Mouse (Mus musculus) lung, embryonic 15.5 days (tissue): ENCODE measurements at regions not wholly inside any gene's neighbourhood (a gene's known extent, or its start where the extent isn't known, plus 50 kb on each side); places are given as distances from the start of the nearest gene placed in this dataset.

Experiments used
- ATAC-seq: fragments of 200-750 bp; cut with Nextera tagmentation; 2 replicates; pipeline ENCODE4 v1.8.0; 2017; ENCODE audit warnings: moderate number of reproducible peaks, borderline replicate concordance; ENCODE audit not compliant: low FRiP score, low TSS enrichment; ENCODE audit errors: extremely low read depth
- H3K27ac ChIP-seq: fragments of 300-500 bp; sonication (generic); 2 replicates; pipeline ENCODE4 v1.5.1; 2015; ENCODE audit warnings: moderate library complexity, mild to moderate bottlenecking, inconsistent platforms
- H3K27me3 ChIP-seq: fragments of 300-500 bp; sonication (generic); 2 replicates; pipeline ENCODE4 v1.6.1; 2015; ENCODE audit warnings: inconsistent platforms
- H3K36me3 ChIP-seq: fragments of 300-500 bp; sonication (generic); 2 replicates; pipeline ENCODE4 v1.6.1; 2015; ENCODE audit warnings: inconsistent platforms
- H3K4me1 ChIP-seq: fragments of 300-500 bp; sonication (generic); 2 replicates; pipeline ENCODE4 v1.6.1; 2015; ENCODE audit warnings: inconsistent platforms
- H3K4me2 ChIP-seq: fragments of 300-500 bp; sonication (generic); 2 replicates; pipeline ENCODE4 v1.6.1; 2015; ENCODE audit warnings: inconsistent platforms, mild to moderate bottlenecking, moderate library complexity
- H3K4me3 ChIP-seq: fragments of 300-500 bp; sonication (generic); 2 replicates; pipeline ENCODE4 v1.5.1; 2015; ENCODE audit warnings: mild to moderate bottlenecking, inconsistent platforms
- H3K9ac ChIP-seq: fragments of 300-500 bp; sonication (generic); 2 replicates; pipeline ENCODE4 v1.6.1; 2015; ENCODE audit warnings: inconsistent platforms
- H3K9me3 ChIP-seq: fragments of 300-500 bp; sonication (generic); 2 replicates; pipeline ENCODE4 v1.6.1; 2016; ENCODE audit warnings: inconsistent platforms
- WGBS: fragments of 180-500 bp; shearing (Covaris S2); methylation state at CpG from one replicate; pipeline ENCODE4 v1.1.7; 2015; 5-methylcytosine and 5-hydroxymethylcytosine counted together

DNA sequence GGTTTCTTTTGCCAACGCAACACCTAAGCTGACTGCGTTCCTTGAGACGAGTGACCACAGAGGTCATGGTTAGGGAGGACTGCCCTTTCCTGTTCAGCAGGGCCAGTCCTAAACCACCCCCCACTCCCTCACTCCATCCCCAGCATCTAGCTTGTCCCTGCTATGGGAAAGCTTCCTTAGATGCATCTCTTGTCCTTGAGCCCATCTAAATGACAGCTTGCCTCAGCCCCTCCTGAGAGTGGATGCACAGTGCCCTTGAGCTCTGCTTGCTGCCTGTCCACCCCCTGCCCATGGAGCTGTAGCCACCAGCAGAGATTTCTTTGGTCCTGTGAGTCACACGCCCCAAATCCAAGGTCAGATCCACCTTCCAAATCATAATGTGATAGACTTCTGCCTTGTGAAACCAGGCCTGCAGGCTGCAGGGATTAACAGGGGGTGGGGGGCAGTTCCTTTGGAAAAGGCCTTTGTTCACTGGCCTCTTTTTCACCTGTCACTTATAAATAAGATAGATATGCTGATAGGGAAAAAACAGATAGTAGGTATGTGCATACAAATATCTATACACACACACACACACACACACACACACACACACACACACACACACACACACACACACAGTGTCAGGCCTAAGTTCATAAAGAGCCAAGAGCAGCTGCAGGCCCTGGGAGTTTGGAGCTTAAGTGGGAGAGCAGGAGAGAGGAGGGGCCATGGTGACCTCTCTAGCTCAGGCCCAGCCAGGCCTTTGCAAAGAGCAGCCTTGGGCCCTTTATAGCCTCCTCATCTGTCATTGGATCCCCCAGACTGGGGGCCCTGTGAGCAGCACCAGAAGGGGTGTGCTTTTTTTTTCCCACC, 56.4 kb upstream of the Adra2c start:
- WGBS, result 64% methylated on average over 4 of the region's 4 CpGs
- no peak overlapping the region for H3K27ac ChIP-seq
- ATAC-seq, result no peak
- H3K9me3 ChIP-seq, result no peaks in the 10 kb centered on the region
- no peak overlapping the region for H3K4me2 ChIP-seq
- H3K36me3 ChIP-seq, result no peaks in the 10 kb centered on the region
- no peak overlapping the region for H3K4me3 ChIP-seq
- H3K9ac ChIP-seq, result no peak overlapping the region
- H3K4me1 ChIP-seq, result no peaks in the 10 kb centered on the region
- H3K27me3 ChIP-seq, result no peaks in the 10 kb centered on the region

DNA sequence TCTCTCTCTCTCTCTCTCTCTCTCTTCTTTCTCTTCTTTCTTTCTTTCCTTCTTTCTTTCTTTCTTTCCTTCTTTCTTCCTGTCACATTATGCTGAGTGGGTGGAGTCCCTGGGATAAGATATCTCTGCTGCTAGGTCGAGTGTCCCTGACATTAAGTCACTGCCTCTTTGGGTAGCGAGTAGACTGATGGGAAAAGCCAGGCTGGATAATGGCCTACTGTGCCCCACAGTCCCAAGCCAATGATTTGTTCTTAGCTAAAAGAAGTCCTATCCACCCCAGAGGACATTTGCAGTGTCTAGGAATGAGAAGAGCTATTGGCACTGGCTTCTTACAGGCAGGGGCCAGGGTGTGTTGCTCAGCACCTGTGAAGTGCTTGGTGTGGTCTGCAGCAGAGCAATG, 61.8 kb upstream of the Adra2c start:
- no peaks in the 10 kb centered on the region for H3K4me1 ChIP-seq
- H3K4me3 ChIP-seq, result no peak overlapping the region
- H3K27me3 ChIP-seq, result no peaks in the 10 kb centered on the region
- no peaks in the 10 kb centered on the region for H3K36me3 ChIP-seq
- H3K9ac ChIP-seq, result no peak overlapping the region
- no peak overlapping the region for H3K27ac ChIP-seq
- no peak for ATAC-seq
- H3K4me2 ChIP-seq, result no peak overlapping the region
- no peaks in the 10 kb centered on the region for H3K9me3 ChIP-seq
- WGBS, result 35% methylated on average over 2 of the region's 2 CpGs

DNA sequence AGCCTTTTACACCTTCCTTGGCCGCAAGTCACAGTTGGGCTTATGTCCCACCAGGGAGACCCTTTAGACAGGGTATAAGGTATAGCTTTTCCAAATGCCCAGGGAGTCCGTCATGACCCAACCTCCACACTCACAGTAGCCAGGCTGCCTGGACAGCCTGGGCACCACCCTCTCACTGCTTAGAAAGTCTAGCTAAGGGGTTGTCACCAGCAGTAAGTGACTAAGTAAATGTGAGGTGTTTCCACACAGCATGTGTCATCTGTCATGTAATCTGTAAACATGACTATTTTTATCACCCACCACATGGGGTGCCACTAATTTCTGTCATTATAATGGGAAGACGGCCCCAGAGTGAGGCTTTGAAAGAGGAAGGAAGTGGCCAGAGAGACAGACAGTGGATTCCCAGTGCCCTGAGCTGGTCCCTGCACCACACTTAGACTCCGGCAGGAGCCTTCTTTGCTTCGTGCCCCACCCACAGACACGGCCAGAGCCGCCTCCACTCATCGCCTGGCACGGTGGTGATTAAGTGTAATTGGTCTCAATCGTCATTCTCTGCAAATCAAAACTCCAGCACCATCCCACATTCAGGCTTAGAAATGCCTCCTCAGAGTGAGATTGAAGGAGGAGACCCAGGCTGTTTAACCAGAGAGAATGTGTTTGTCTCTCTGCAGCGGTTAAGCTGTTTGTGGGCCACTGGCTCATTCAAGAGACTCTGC, 62.5 kb upstream of the Adra2c start:
- H3K27ac ChIP-seq, result no peak overlapping the region
- no peak overlapping the region for H3K4me2 ChIP-seq
- H3K4me1 ChIP-seq, result no peaks in the 10 kb centered on the region
- H3K9me3 ChIP-seq, result no peaks in the 10 kb centered on the region
- no peak overlapping the region for H3K9ac ChIP-seq
- no peaks in the 10 kb centered on the region for H3K27me3 ChIP-seq
- ATAC-seq, result 0 out of 2 replicates have a peak, but pooled peaks have one; percentile 47
- 36% methylated on average over 11 of the region's 11 CpGs for WGBS
- no peak overlapping the region for H3K4me3 ChIP-seq
- H3K36me3 ChIP-seq, result no peaks in the 10 kb centered on the region

DNA sequence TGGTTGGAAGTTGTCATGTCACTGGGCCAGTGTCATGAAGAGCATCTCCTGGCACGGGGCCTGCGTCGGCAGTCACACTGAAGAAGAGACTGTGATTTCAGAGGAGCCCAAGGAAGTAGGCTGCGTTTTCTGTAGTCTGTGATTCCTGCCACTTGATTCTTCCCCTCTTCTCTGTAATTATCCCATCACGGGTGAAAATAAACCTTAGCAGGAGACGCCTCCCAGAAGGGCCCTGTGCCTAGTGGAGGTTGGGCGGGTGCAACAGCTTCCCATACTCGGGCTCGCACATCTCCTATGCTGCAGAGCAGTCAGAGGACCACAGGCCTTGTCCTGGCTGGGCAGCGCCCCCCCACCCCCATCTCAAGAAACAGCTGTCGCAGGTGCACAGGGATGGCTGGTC, 63.1 kb upstream of the Adra2c start:
- no peak for ATAC-seq
- Histone ChIP-seq H3K4me2 (no peak overlapping the region), H3K27me3 (no peaks in the 10 kb centered on the region), H3K4me1 (no peaks in the 10 kb centered on the region), H3K4me3 (no peak overlapping the region), H3K9ac (no peak overlapping the region), H3K36me3 (no peaks in the 10 kb centered on the region), H3K27ac (no peak overlapping the region), H3K9me3 (no peaks in the 10 kb centered on the region)
- 71% methylated on average over 11 of the region's 11 CpGs for WGBS

DNA sequence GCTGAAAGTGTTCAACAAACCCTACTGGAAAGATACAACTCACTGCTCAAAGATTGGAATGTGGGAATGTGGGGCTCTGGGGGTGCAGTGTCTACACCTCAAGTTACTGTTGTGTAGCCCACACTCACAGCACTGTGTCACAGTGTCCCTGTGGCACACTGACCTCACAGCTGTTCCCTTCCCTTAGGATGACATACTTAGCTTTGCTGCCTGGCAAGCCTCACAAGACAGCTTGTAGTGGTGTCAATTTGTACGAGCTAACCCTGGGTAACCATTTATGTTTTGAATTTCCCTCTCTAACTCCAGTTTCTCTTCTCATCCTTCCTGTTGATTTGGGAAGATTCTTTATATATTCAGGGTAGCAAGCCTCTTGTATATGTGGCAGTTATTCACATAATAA, 68.8 kb upstream of the Adra2c start:
- Histone ChIP-seq H3K36me3 (no peaks in the 10 kb centered on the region), H3K4me1 (no peaks in the 10 kb centered on the region), H3K9me3 (no peaks in the 10 kb centered on the region), H3K27ac (no peak overlapping the region), H3K4me2 (no peak overlapping the region), H3K9ac (no peak overlapping the region), H3K4me3 (no peak overlapping the region), H3K27me3 (no peaks in the 10 kb centered on the region)
- 16% methylated on average over 1 of the region's 1 CpGs for WGBS
- no peak for ATAC-seq

DNA sequence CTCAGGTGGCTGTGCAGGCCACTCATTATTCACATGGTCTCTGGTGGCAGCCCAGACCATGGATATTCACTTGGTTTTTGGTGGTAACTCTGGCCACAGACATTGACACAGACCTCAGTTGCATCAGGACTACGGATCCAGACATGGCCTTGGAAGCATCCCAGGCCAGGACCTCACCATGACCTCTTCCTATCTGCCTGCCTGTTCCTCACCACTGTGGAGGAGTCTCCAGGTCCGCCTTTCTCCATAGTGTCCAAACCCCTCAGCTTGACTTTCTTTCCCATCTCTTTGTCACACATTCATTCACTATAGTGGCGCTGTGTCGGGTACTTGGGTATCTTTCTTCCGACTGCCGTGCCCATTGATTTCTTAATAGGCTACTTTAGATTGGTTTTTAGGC, 74.1 kb upstream of the Adra2c start:
- H3K27ac ChIP-seq, result no peak overlapping the region
- H3K4me3 ChIP-seq, result no peak overlapping the region
- ATAC-seq, result no peak
- H3K27me3 ChIP-seq, result no peaks in the 10 kb centered on the region
- no peaks in the 10 kb centered on the region for H3K36me3 ChIP-seq
- no peaks in the 10 kb centered on the region for H3K9me3 ChIP-seq
- no peak overlapping the region for H3K9ac ChIP-seq
- no peaks in the 10 kb centered on the region for H3K4me1 ChIP-seq
- no peak overlapping the region for H3K4me2 ChIP-seq
- 90% methylated on average over 6 of the region's 6 CpGs for WGBS

DNA sequence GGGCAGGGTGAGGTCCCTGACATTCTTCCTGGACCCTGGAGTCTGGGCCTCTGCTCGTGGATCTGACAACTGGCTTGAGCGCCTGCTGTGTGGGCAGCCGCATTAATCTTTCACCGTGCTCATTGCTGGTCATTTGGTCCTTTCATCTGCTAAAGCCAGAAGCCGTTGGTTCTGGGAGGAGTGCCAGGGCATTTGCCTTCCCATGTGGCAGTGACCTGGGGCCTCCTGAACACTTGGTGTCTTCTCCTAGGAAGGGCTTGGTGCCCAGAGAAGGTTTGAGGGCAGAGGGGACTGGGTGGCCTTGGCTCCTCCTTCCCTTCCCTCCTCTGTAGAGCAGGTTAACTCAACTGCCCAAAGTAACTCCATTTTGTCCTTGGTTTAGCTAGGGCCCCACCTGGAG, 79.7 kb upstream of the Adra2c start:
- Histone ChIP-seq H3K9me3 (no peaks in the 10 kb centered on the region), H3K4me2 (no peak overlapping the region), H3K27ac (no peak overlapping the region), H3K9ac (no peak overlapping the region), H3K27me3 (no peaks in the 10 kb centered on the region), H3K36me3 (no peaks in the 10 kb centered on the region), H3K4me1 (no peaks in the 10 kb centered on the region), H3K4me3 (no peak overlapping the region)
- WGBS, result 50% methylated on average over 5 of the region's 5 CpGs
- ATAC-seq, result no peak

DNA sequence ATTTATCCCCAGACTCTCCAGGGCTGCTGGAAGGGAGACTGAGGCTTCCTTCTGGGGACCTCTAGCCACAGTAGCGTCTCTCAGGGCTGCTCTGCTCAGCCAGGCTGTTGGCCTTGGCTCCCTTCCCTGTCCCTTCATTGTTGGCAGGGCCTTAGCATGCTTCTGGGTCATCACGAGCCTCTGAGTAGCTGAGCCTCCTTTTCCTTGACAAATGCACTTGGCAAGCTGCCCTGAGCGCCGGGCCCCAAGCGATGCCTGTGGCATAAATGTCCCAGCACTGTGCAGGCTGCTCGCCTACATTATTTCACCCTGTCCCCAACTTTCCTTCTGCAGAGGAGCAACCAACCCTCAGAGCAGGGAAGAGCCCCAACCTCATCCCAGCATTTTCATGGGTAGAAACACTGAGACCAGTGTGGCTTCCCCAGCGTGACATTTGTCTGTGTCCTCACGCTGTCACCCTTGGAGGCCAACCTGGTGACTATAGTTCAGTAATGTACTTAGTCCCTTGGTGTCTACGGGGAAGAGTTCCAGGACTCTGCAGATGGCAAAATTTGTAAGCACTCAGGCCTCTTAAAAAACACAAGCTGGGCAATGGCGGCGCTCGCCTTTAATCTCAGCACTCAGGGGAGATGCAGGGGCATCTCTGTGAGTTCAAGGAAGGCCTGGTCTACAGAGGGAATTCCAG, 83.7 kb upstream of the Lrpap1 start:
- no peaks in the 10 kb centered on the region for H3K36me3 ChIP-seq
- peaks cover 4% of the 10 kb centered on the region; the same call in 1 of the 2 replicates for H3K27me3 ChIP-seq
- peak; percentile 70; the same call in 1 of the 2 replicates for ATAC-seq
- WGBS, result 40% methylated on average over 12 of the region's 12 CpGs
- no peak overlapping the region for H3K4me2 ChIP-seq
- no peak overlapping the region for H3K27ac ChIP-seq
- H3K4me3 ChIP-seq, result no peak overlapping the region
- H3K4me1 ChIP-seq, result peaks cover 14% of the 10 kb centered on the region
- no peak overlapping the region for H3K9ac ChIP-seq
- H3K9me3 ChIP-seq, result no peaks in the 10 kb centered on the region

DNA sequence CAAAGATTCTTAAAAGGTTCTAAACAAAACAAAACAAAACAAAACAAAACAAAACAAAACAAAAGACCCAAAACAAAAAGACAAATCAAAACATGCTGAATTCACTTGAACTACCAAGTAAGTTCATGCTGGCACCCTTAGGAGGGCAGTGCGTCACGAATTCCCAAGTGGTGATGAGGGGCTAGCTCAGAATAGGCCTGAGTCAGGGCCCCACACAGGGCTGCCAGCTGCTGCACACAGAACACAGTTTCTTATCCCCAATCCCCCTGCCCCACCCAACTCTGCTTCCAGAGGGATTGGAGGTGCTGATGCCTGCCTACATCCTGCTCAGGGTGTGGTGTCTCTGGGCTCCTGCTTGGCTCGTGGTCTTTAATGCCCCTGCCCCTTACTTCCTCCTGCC, 80.3 kb upstream of the Lrpap1 start:
- ATAC-seq, result no peak
- no peak overlapping the region for H3K9ac ChIP-seq
- H3K4me3 ChIP-seq, result no peak overlapping the region
- H3K27me3 ChIP-seq, result peaks cover 4% of the 10 kb centered on the region; the same call in 1 of the 2 replicates
- H3K9me3 ChIP-seq, result no peaks in the 10 kb centered on the region
- no peak overlapping the region for H3K27ac ChIP-seq
- H3K36me3 ChIP-seq, result no peaks in the 10 kb centered on the region
- H3K4me1 ChIP-seq, result peaks cover 14% of the 10 kb centered on the region
- H3K4me2 ChIP-seq, result no peak overlapping the region
- 64% methylated on average over 3 of the region's 3 CpGs for WGBS

DNA sequence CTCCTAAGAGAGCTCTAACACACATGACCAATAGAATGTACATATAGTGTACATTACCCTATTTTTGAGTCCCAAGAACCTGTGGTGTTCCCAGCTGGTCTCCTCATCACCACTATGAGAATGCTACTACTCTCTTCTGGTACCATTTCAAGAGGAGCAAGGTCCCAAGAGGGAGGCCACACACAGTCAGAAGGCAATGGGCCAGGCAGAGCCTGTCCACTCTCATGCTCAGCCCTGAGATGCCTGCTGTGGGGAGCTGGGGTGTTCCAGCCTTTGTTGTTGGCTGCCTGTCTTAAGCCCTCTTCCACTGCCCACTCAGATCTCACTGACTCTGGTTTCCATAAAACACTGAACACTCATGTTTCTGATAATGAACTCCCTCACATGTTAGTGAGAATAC, 79.7 kb upstream of the Lrpap1 start:
- Histone ChIP-seq H3K9me3 (no peaks in the 10 kb centered on the region), H3K4me1 (peaks cover 14% of the 10 kb centered on the region), H3K9ac (no peak overlapping the region), H3K4me2 (no peak overlapping the region), H3K27ac (no peak overlapping the region), H3K36me3 (no peaks in the 10 kb centered on the region), H3K27me3 (peaks cover 4% of the 10 kb centered on the region; the same call in 1 of the 2 replicates), H3K4me3 (no peak overlapping the region)
- ATAC-seq, result no peak

DNA sequence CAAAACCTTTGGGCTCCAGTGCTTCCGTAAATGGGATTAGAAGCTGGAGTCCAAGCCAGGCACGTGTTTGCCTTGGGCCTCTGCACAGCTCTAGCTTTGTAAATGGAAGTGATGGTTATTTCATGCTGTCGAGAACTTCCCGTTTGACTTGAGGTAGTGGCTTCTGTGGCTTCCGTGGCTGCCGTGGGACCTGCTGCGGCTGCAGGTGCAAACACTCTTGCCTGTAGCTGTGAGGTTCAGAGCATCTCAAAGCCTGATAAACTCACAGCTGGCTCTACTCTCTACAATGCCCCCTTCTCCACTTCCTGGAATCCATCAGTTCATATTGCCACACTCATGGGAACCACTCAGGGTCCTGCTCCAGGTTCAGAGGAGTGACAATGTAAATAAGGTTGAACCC, 77.9 kb upstream of the Lrpap1 start:
- Histone ChIP-seq H3K27me3 (peaks cover 4% of the 10 kb centered on the region; the same call in 1 of the 2 replicates), H3K4me3 (no peak overlapping the region), H3K36me3 (no peaks in the 10 kb centered on the region), H3K27ac (no peak overlapping the region), H3K9me3 (no peaks in the 10 kb centered on the region), H3K9ac (no peak overlapping the region), H3K4me2 (no peak overlapping the region), H3K4me1 (peaks cover 2% of the 10 kb centered on the region; the same call in 1 of the 2 replicates)
- no peak for ATAC-seq
- 70% methylated on average over 7 of the region's 7 CpGs for WGBS

DNA sequence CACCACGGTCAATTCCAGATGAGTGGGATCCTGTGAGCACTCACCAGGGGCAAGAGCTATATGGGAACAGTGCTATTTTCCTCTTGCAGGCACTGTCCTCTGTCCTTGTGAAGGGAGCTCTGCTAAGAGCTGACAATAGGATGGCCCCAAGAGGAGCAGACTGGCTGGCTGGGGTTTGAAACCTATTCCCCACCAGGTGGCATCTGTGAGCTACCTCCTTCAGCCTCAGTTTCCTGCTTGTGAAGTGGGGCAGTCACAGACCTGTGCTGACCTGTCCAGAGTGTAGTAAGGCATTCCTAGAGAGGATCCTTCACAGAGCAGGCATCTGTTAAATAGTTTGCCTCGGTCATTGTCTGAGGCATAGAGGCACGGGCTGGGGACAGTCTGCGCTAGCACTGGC, 71.8 kb upstream of the Lrpap1 start:
- Histone ChIP-seq H3K27me3 (no peaks in the 10 kb centered on the region), H3K9me3 (no peaks in the 10 kb centered on the region), H3K4me3 (no peak overlapping the region), H3K36me3 (no peaks in the 10 kb centered on the region), H3K4me2 (no peak overlapping the region), H3K9ac (no peak overlapping the region), H3K4me1 (no peaks in the 10 kb centered on the region), H3K27ac (no peak overlapping the region)
- 65% methylated on average over 4 of the region's 4 CpGs for WGBS
- ATAC-seq, result no peak
